Mouse (Mus musculus): Measurements from ENCODE around the gene Ssbp2.

Gene Ssbp2

DNA sequence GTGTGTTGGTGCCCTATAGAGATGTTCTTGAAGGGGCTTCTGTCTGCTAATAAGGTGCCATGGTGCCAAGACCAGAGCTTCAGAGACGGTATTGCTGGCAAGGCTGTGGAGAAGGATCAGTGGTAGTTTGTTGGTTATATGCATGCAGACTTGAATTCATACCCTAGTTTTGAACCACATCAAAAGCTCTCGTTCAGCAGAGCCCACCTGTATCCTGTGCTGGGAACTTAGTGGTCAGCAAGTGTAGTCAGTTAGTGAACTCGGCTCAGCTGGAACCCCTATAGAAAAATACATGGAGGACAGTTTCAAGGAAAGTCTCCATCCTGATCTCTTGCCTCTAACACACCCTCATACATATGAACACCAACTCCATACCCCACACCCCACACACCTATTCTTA, 69.7 kb downstream of the Ssbp2 start:
- DNase-seq (ENCODE audit: low spot score) = no peak

DNA sequence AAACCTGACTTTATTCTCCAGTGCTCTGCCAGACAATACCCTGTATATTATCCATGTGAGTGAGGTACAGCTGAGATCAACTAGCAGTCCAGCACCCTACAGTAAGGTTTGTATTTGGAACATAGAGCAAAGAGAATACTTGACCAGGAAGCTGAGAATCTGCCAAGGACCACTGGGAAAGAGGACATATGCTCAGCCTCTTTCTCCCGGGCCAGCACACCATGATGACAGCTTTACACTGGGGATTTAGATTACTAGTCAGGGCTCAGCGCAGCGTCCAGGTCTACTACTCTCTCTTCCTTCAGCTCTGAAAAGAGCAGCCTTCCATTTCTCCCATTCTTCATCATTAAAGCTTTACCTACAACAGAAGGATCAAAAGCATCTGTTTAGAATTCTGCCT, 76.6 kb downstream of the Ssbp2 start:
- DNase-seq (ENCODE audit: low spot score) = no peak

DNA sequence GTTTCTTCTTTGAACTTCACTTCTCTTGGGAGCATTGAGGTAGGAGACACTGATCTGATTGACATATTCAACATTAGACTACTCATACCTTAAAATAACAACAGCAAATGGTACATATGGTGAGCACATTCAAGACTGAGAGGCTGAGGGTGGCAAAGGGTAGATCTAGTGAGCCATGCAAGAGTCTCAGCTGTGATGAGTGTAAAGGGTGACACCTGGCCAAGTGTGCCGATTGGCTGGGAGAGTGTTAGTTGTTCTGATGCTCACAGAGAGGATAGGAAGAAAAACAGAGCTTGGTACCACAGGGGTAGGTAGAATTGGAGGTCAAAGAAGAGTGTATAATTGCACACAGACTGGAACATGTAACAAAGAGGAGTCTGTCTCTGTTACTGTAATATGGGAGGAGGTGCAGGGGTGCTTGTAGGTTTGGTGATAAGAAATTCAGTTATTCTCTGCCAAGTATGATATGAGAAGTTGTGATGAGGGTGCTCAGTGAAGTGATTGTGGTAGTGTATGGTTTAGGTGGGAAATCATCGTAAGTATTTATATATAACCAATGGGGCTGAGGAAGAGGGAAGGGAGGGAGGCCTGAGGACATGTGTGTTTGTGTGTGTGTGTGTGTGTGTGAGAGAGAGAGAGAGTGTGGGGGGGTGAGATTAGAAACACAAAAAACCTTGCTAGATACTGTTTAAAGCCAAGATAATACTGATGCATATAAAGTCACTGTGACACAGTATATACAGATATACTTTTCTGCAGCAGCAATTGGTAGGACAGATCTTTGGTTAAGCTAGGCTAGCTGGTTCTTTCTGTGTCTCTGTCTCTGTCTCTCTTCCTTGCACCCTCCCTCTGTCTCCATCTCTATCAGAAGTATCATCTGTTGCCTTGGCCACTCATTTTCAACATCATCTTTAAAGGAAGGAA, 80.3 kb downstream of the Ssbp2 start:
- no peak for DNase-seq (ENCODE audit: low spot score)

DNA sequence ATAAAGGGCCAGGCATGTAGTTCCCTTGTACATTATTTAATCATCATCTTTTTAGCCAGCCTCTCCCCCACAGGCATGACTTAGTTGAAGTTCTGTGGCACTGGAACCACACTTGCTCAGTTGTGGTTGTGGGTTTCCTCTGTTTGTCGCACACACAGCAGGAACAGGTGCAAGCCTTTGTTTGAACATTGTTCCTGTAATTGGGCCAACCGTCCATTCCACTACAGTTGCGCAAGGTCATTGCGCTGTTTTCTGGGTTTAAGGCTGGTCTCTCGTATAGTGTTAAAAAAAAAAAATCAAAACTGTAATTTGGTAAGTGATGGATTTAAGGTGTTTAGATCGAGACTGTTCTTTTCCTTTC, 81.0 kb downstream of the Ssbp2 start:
- DNase-seq (ENCODE audit: low spot score) = no peak

DNA sequence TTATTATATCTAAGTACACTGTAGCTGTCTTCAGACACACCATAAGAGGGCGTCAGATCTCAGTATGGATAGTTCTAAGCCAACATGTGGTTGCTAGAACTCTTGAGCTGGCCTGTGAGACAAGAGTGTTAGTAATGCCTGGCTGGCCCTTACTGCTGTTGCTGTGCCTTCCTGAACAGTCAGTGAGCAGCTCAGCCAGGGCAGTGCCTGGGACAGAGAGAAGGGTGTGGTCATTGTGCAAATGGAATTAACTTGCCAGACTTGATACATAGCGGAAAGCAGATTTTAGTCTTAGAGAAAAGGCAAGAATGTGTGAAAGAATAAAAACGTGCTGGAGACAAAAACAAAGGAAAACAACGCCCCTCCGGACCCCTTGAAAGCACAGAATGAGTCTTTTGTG, 83.5 kb downstream of the Ssbp2 start:
- DNase-seq (ENCODE audit: low spot score) = no peak

DNA sequence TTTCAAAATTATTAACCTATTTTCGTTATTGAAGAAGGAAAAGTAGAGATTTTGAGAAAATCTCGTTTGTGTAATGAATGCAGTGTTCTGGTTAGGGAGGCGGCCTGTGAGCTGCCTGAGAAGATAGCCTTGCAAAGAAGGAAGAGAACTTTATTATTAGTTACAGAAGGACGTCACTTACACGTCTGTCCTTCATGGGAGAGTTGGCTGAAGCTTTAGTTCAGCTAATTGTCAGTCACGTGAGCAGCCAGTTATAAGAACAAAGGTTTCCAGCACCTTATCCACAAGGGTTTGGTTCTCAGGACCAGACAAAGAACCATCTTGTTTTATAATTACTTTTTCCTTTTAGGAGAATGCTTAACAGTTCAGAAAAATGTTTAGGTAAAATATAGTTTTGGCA, 104.0 kb downstream of the Ssbp2 start:
- DNase-seq (ENCODE audit: low spot score) = no peak

DNA sequence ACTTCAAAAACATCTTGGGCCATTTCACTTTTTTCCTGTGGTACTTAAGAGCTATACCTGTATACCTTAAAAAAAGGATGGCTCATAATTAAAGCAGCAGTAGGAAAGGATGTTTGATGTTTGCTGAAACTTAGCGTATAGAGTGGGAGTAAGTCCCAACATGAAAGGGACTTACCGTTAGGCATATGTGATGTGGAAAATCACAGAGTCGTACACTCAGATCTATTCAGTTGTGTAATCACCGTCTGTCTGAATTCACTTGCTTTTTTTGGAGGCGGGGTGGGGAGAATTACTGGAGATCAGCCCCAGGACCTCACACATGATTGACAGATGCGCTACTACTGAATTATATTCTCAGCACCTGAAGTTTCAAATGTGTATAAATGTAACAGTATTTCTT, 104.7 kb downstream of the Ssbp2 start:
- DNase-seq (ENCODE audit: low spot score) = no peak

DNA sequence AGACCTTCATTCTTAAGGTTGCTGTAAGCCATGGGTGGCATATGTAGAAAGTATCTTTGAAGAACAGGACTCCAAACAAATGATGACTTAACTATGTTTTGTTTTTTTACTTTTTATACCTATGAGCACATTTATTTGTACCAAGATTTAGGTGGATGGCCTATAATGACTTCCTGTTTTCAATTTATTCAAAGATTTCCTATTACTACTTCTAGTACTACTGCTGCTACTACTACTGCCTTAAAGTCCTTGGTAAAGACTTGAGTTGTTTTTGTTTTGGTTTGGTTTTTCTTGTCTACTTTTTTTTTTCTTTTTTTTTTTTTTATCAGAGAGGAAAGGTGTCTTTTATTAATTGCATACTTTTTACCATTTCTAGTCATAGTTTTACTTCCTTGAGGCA, 121.4 kb downstream of the Ssbp2 start:
- no peak for DNase-seq (ENCODE audit: low spot score)

DNA sequence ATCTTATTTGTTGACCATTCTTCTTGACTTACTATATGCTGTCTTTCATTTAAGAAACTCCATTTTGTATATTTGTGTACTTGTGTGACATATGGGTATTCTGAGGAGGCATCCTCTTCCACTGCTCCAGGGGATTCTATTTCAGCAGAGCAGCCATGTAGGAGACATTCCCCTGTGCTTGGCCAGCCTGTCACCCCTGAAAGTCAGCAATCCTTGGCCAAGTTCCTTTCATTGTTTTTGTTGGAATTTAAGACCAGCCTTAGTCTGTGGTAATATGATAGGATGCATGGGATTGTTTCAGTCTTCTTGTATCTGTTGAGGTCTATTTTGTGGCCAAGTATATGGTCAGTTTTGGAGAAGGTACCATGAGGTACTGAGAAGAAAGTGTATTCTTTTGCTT, 122.1 kb downstream of the Ssbp2 start:
- DNase-seq (ENCODE audit: low spot score) = no peak

DNA sequence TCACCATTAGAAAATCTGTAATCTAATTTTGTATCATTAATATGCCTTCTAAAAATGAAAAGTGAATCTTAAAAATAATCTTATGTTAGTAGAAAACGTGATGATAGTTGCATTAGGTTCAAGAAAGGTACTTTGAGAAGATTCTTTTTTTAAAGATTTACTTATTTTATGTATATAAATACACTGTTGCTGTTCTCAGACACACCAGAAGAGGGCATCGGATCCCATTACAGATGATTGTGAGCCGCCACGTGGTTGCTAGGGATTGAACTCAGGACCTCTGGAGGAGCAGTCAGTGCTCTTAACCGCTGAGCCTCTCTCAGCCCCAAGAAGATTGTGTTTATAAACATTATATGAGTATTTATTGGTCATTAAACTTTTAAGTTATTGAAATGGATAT, 126.3 kb downstream of the Ssbp2 start:
- DNase-seq (ENCODE audit: low spot score) = no peak

DNA sequence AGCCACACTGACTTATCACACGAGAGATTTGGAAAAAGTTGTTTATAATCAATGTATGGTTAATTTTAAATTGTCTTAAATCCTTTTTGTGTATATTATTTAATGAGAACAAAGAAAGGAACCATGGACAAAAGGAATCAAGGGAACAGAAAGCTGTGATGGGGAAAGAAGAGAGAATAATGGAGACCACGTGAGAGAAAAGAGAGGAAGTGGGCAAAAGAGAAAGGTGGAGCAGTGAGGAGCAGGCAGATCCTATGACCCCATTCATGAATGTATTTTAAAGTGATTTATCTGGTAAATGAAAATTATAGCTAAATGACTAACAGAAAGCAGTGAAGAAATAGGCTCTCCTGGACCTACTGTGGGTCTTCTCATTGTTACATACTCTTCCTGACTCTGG, 128.4 kb downstream of the Ssbp2 start:
- no peak for DNase-seq (ENCODE audit: low spot score)

DNA sequence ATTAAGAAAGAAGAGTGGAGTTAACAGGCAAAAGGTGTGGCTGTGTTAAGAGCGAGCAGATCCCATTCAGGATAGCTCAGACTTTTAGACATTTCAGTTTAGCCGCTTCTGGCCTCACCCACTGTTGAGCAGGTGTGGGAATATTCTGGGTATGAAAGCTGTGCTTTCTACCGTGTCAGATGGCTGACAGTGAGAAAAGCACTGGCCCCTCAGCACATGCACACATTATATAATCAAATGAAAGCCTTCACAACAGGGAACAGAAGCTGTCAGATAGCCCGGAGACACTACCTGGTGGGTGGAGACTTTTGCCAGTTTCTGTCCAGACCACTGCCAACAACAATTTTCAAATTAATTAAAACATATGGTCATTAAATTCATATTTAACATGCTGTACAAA, 131.8 kb downstream of the Ssbp2 start:
- no peak for DNase-seq (ENCODE audit: low spot score)

DNA sequence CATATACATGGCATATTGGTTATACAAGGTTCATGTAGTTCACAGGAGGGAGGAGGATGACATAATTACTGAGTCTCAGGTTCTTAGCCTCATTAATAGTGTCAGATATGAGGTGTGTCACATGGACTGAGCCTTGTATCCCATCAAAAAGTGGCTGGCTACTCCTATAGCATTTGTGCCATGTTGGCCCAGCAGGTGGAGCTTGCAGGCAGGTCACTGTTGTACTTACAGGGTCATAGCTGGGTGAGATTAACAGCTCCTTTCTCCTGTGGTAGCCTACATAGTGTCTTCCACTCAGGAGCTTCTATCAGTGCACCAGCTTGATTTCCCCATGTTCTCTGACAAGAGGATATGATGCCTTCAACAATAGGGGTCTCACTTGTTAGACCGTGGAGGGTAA, 135.2 kb downstream of the Ssbp2 start:
- no peak for DNase-seq (ENCODE audit: low spot score)

DNA sequence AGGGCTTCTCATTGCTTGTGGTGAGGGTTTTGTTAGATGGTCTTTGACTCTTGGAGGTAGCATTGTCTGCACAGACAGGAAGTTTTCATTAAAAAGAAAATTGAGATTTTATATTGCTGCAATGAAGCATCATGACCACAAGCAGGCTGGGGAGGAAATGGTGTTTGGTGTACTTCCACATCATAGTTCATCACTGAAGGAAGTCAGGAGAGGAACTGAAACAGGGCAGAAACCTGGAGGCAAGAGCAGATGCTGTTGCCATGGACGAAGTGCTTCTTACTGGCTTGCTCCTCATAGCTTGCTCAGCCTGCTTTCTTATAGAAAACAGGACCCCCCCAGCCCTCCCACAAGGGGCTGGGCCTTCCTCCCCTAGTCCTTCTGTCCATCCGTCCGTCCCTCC, 139.5 kb downstream of the Ssbp2 start:
- no peak for DNase-seq (ENCODE audit: low spot score)

DNA sequence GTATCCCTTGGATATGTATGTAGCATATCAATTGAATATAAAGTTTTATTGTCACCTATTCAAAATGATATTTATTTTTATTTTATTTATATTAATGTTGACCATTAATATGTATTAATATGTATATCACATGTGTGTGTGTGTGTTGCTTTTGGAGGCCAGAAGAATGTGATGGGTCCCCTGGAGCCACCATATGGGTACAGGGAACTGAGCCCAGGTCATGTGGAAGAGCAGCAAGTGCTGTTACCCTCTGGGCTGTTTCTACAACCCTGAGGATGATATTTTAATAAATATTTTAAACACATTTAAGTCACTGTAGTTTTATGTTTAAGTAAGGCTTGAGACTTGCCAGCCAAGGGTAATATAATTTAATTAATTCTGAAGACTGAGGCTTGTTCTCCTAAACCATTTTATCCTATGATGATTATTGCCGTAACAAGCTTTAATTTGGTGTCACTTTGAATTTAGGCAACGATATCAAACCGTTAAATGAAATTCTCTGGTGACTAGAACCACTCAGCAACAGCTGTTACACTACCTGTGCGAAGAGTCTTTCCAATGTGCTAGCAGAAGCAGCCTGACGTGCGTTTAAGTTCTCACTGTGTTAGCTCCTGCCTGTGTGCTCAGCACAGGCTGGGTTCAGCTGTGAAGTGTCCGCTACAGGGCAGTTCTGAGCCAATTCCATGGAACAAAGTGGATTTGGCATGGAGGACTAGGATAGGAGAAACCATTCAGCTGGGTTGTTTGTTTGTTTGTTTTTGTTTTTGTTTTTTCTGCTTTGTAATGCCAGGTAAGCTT, 145.2 kb downstream of the Ssbp2 start:
- DNase-seq (ENCODE audit: low spot score) = no peak

DNA sequence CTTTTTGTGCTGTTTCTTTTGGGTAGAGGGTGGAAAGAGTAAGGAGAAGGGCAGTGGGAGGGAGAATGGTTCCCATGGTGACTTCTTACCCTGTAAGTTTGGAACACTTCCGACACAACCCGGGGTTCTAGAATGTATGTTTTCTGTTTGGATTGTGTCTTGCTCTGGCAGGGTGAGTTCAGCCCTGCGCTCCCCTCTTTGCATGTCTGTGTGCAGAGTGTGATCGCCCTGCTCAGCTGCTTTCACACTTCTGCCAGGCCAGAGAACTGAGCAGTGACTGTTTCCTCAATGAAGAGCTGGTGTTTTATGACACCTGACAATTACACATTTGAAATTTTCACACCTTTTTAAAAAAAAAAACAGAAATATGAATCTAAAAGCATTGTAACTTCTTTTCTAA, 150.5 kb downstream of the Ssbp2 start:
- no peak for DNase-seq (ENCODE audit: low spot score)

DNA sequence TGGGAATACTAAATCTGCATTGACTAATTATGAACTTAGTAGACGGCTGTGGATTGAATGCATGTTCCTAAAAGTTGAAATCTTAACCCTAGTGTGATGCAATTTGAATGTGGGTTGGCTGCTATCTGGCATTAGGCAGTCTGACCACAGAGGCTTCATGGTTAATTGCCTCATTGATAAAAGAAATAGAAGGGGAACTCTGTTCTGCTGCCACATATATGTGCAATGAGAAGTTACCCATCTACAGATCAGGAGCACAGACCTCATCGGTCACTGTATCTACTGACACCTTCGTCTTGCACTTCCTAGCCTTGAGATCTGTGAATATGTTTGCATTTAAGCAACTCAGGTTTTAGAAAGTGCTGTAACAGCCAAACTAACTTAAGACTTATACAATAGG, 151.8 kb downstream of the Ssbp2 start:
- no peak for DNase-seq (ENCODE audit: low spot score)

DNA sequence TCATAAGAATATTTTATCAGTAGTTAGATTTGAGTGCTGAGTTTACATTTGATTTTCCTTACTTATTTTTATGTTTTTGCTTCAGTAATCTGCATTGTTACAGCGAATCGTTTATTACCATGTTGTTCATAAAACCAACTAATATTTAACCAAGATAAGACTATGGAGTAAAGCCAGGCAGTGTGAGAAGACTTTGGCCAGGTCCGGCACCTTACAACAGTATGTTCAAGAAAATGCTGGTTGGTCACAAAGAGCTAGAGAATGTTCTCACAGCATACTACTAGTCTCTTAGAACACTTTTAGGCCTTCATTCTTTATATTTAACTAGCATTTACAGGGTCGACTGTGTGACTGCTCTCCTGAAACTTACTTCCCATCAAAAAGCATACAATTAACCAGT, 152.5 kb downstream of the Ssbp2 start:
- no peak for DNase-seq (ENCODE audit: low spot score)

DNA sequence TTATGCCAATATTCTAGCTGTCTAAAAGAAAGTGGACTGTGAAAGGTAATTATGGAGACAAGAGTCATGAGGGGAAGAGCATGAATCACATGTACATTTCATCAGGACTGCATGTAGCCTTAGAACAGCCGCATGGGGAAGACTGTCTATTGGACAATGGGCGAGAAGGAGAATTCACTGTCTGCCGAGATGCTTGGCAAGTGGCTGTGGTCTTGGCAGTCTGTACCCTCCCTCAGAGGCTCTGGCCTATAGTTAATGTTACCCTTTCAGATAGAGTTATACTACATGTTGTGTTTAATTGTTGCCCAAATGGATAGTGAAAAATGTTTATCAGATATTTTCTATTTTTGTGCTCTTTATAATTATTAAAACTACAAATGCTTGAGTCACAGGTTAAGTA, 156.0 kb downstream of the Ssbp2 start:
- no peak for DNase-seq (ENCODE audit: low spot score)

DNA sequence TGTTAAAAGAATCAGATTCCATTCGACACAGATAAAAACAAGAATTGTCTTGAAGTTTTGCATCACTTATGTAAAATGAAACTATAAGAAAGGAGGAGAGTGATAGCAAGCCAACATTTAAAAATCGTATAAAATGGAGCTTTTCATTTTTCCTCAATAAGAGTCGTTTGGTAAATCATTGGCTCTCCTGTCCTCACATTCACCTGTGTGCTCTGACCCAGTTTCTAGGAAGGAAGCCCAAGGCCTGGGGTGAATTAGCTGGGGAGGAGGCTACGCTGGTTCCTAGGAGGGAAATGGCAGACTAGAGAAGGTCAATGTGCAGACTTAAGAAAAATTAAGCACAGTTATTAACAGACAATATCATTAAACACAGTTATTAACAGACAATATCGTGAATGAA, 156.8 kb downstream of the Ssbp2 start:
- DNase-seq (ENCODE audit: low spot score) = no peak

DNA sequence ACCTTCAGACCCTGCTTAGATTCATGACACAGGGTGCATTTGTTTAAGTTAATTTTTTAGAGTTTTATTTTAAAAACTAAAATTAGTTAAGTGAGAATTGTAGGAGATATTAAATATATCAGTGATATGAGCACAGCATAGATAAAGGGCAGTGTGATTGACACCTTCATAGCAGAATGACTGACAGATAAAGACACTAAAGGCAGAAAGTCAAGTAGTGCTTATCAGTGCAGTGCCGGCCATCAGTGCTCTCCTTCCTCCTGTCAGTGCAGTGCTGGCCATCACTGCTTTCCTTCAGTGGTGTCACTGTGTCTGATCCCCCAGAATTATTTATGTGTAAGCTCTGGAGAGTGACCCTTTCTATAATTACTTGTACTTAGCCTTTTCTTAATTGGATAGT, 159.3 kb downstream of the Ssbp2 start:
- no peak for DNase-seq (ENCODE audit: low spot score)

DNA sequence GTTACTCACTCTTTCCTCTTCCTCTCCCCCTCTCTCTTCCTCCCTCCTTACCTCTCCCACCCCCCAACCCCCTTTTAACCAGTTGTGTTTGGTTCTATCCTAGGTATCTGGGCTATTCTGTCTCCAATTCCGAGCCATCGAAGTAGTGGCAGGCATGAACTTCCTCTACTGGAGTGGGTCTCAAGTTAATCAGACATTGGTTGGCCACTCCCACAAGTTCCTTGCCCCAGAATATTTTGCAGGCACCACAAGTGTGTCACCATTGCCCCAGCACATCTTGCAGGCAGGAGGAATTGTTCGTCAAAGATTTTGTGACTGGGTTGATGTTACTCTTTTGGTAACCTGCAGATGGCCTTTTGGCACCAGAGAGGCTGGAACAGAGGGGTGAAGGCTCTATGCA, 160.5 kb downstream of the Ssbp2 start:
- no peak for DNase-seq (ENCODE audit: low spot score)

DNA sequence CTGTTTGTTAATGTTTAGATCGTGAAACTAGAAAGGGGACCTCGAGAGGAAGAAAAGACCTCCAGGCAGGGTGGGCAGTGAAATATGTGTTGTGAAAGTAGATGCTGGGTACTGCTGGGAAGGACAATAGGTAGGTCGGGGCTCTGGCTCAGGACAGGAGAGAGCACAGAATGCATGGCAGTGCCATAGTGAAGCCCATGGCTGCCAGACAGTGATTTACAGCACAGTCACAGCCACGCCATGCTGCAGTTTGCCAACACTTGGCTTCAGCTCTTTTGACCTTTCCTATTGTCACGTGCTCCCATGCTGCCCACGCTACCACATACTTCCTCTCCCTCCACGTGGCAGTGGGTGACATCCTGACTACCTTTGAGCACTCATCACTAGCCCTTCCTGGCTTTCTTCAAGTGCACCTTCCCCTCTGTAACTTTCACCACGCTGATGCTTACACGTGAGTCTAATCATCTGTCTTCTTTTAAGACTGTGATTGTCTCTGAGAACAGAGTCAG, 171.3 kb downstream of the Ssbp2 start:
- no peak for DNase-seq (ENCODE audit: low spot score)
